Mouse (Mus musculus) lung, postnatal 0 days (tissue): Measurements from ENCODE around the gene Rgs6.

Experiments
- CTCF ChIP-seq: IDR thresholded peaks from 2 replicates; pipeline ENCODE4 v1.5.1; 2016; ENCODE audit warnings: antibody characterized with exemption, mild to moderate bottlenecking
- EP300 ChIP-seq: IDR thresholded peaks from 2 replicates; pipeline ENCODE4 v1.6.1; 2016; ENCODE audit warnings: antibody characterized with exemption, mild to moderate bottlenecking, control low read depth

GRCm38 (mm10) chr12:83083427-83083826 lies 495.3 kb downstream of the Rgs6 start:
- no peak for TF ChIP-seq CTCF
- TF ChIP-seq EP300: no peak
